Mouse (Mus musculus) adrenal gland, postnatal 10 days (tissue): ENCODE measurements at regions not wholly inside any gene's neighbourhood (a gene's known extent, or its start where the extent isn't known, plus 50 kb on each side); places are given as distances from the start of the nearest gene placed in this dataset.
A peak's percentile ranks its signal among the peaks of the same experiment; 100 is the strongest.

ENCODE experiments used
- DNase-seq: peaks from one replicate; pipeline ENCODE4 v3.0.0; 2021; ENCODE audit warnings: mixed read lengths

DNA sequence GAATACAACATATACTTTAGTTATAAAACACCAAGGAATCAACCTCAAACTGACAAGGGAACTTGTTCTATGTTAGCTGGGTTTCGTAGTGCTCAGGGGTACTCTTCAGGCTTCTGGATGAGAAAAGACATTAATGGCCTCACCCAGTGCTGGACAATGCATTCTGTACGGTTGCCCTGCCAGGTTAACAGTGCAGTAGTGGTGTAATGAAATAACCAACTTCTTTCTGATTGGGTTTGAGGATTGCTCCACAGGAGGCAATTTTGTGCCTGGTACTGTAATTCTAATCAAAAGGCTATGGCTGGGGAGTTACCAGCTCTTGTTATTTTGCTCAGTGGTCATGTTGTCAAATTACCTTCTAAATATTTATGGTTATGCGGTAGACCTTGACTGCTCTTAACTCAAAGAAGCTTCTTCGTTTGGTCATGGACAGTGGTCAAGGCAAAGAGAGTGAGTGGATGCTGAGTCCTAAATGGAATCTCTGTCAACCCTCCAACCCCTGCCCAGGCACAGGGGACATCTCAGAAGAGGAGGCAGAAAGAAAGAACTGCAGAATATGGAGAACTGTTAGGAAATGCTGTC, 158.8 kb upstream of the B3gat2 start:
- no peak for DNase-seq

DNA sequence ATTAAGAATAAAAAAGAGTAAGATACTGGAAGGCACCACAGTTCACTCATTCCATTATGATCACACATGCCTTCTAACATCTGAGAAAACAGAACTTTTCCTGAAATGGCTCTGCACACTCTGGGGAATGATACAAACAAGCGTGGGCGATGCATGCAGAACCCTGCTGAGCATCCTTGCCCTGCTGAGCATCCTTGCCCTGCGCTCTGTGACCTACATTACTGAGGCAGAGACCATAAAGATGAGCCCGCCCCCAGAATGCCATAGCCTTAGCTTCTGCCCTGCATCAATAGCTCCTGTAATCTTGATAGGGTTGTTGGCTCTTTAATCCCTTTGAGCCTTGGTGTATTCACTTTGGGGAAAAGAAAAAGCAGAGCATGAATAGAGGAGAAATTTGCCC, 132.2 kb upstream of the B3gat2 start:
- DNase-seq = no peak

DNA sequence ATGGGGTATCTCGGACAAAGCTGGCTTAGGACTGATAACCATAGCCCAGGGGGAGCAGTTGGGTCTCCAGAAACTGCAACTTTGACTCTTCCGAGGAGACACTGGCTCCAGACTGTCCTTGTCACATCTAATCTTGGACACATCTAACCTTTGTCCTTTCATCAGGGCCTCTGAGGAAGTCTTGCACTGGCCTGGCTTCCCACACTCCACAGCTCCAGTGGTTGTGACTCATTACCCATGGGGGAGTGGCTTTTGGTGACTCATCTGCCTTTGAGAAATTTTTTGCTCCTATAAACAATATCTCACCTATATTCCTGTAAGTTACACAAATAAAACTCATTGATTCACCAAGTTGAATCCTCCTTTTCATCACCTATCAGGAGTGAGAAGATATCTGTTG, 116.5 kb upstream of the B3gat2 start:
- peak; percentile 14 for DNase-seq

DNA sequence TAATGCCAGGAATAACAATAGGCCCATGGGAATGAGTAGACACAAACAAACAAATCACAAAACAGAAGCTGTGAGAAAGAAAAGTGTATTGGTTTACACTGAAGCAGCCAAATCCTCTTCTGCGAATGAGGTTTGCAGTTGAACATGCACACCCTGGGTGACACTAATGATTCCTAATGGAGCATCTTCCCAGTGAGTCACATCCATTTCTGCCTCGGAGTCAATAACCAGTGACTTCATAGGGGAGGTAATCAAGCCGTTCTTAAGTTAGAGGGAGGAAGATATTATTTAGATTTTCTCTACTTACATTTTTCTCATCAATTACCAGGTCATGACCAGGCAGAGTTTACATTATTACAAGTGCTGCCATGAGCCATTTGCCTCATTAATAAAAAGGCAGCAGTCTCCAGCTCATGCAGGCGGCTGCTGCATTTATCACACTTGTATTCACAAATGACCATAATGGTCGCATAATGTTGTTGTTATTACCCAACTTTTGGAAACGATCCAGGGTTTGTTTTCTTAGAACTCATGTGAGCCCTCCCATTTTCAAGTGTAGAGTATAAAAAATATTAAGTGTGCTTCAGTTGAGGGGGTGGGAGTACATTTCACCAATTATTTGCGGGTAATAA, 112.6 kb upstream of the B3gat2 start:
- DNase-seq = no peak

GRCm38 (mm10) chr1:23649886-23650285, 111.7 kb upstream of the B3gat2 start:
- DNase-seq = no peak

- DNase-seq = no peak
Observed at GRCm38 (mm10) chr1:23653628-23654027, 107.9 kb upstream of the B3gat2 start.

- no peak for DNase-seq
Observed at GRCm38 (mm10) chr1:23655768-23656167, 105.8 kb upstream of the B3gat2 start.

DNA sequence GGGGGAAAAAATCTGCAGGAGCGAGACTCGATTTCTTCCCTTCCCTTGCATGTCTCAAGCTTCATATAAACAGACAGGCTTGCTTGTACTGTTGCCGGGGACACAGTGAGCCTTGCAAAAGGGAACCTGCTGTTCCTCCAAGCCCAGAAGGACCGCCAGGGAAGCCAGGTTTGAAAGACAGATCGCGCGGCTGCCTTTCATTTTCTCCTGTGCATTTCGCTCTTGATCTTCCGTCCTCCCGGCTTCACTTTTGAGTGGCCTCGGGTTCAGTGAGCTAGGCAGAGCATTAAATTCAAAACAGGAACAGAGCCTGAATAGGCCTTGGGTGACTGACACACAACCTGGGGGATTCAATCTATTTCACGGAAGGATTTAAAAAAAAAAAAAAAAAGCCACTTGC, 105.3 kb upstream of the B3gat2 start:
- no peak for DNase-seq

DNA sequence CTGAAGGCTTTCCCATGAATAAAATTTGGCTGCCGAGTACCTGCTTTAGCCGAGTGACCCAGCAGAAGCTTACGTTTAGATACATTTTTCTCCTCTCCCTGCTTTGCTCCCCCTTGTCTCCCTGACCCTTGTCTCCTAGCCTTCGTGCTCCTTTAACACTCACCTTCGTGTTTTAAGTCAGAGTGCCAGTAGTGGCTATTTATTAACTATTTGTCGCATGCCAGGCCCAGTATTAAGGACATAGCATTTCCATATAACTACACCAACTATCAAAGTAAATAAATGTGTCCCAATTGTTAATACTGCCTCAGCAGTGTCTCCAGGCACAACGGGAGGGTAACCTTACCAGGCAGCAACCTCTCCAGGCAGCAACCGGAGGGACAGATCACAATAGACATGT, 104.8 kb upstream of the B3gat2 start:
- DNase-seq = no peak

DNA sequence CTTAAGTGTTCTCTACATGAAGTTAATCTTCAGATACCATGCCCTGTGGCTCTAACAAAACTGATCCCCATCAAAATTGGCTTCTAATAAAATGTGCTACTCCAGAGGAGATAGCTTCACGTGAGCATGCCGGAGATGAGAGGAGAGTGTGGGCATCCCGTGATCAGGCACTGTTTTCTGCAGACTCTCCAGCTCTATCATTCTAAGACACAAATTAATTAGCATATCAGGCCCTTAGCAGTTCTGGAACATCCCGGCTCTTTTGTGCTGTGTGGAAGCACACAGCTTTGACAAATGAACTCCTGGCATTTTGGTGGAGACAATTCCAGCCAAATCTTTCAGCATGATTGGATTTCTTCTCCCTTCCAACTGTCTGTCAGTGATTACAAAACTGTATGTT, 91.0 kb upstream of the B3gat2 start:
- no peak for DNase-seq

DNA sequence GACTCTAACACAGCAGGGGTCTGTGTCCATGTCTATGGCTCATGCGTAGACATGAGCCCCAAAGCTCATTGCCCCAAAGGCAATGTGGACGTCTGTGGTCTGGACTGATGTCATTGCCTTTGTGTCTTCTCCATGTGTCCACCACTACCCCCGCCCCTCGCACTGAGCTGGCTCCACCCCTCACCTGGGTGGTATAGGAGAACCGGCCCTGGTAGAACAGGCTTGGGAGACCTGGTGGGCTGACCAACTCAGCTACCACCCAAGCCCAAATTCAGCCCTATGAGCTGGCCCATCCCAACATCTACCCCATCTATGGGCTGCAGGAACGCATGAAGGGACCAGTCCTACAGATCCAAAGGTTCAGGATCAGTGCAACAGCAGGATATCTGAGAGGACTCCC, 87.2 kb upstream of the B3gat2 start:
- DNase-seq = no peak

- DNase-seq = no peak
Observed at GRCm38 (mm10) chr1:23676301-23676700, 85.3 kb upstream of the B3gat2 start.

- no peak for DNase-seq
Observed at GRCm38 (mm10) chr1:23689398-23689797, 72.2 kb upstream of the B3gat2 start.

GRCm38 (mm10) chr1:23705489-23705888, 56.1 kb upstream of the B3gat2 start:
- peak; percentile 57 for DNase-seq

- no peak for DNase-seq
Observed at GRCm38 (mm10) chr1:23706450-23706849, 55.1 kb upstream of the B3gat2 start.
